In genomic region chr12:56534311-56534650, GRCm38 (mm10) we compare ENCODE assay signal across 12 mouse cellular contexts. TPM values are rescaled to one million over a fixed set of nuclear protein-coding genes. Genes with fewer than 3 reads are reported as not detected.
A peak's percentile ranks its signal among the peaks of the same experiment; 100 is the strongest.
DNase-seq lines count a peak whose midpoint lies in the region; ATAC-seq and TF ChIP-seq lines count a peak whose summit lies in the region.
"Had no signal": no experiment of that assay in that cellular context is flagged by ENCODE, and none has a peak within 500 bp of the region (broad histone marks: within the 10 kb centered on the region; RNA-seq: fewer than 3 reads in every experiment).

No protein-coding gene starts in this region.

- H3K4me3 ChIP-seq in heart, embryonic 13.5 days: peak overlapping the region; percentile 44
- H3K4me3 ChIP-seq in heart, adult 2 months: no peak overlapping the region
- peak overlapping the region; percentile 52 for H3K4me3 ChIP-seq in embryonic facial prominence, embryonic 10.5 days
- H3K4me3 ChIP-seq in hindbrain, embryonic 13.5 days: peak overlapping the region; percentile 14; the same call in 1 of the 2 replicates
- peak overlapping the region; percentile 47 for H3K4me3 ChIP-seq in midbrain, embryonic 10.5 days

- 1% methylated on average over 24 of the region's 24 CpGs for WGBS in heart, embryonic 13.5 days
- WGBS in heart, adult 2 months: under 1% methylated on average over 24 of the region's 24 CpGs
- WGBS in embryonic facial prominence, embryonic 10.5 days: under 1% methylated on average over 24 of the region's 24 CpGs
- WGBS in hindbrain, embryonic 13.5 days: 0% methylated on average over 24 of the region's 24 CpGs
- under 1% methylated on average over 24 of the region's 24 CpGs for WGBS in midbrain, embryonic 10.5 days

- H3K9me3 ChIP-seq in heart, embryonic 13.5 days: no peaks in the 10 kb centered on the region
- H3K9me3 ChIP-seq in embryonic facial prominence, embryonic 10.5 days: no peaks in the 10 kb centered on the region
- H3K9me3 ChIP-seq in hindbrain, embryonic 13.5 days: no peaks in the 10 kb centered on the region
- no peaks in the 10 kb centered on the region for H3K9me3 ChIP-seq in midbrain, embryonic 10.5 days (replicated peaks)

- ATAC-seq in heart, embryonic 13.5 days (ENCODE audit: extremely low read depth, insufficient number of reproducible peaks, low FRiP score, low TSS enrichment): no peak
- ATAC-seq in hindbrain, embryonic 13.5 days (ENCODE audit: low FRiP score): no peak
- ATAC-seq: activated CD4-positive, CD25-positive, alpha-beta regulatory T cell, adult 4 months had no signal

- peak overlapping the region; percentile 69 for H3K4me2 ChIP-seq in heart, embryonic 13.5 days
- H3K4me2 ChIP-seq in hindbrain, embryonic 13.5 days: no peak overlapping the region; the same call in 1 of the 2 replicates

- no peaks in the 10 kb centered on the region for H3K36me3 ChIP-seq in heart, embryonic 13.5 days
- H3K36me3 ChIP-seq in heart, adult 2 months (ENCODE audit: control insufficient read depth, insufficient read depth, low read length): no peaks in the 10 kb centered on the region
- H3K36me3 ChIP-seq in embryonic facial prominence, embryonic 10.5 days (replicated peaks): no peaks in the 10 kb centered on the region
- H3K36me3 ChIP-seq in hindbrain, embryonic 13.5 days: no peaks in the 10 kb centered on the region
- H3K36me3 ChIP-seq in midbrain, embryonic 10.5 days: no peaks in the 10 kb centered on the region

- no peak overlapping the region for H3K27ac ChIP-seq in heart, embryonic 13.5 days (replicated peaks)
- no peak overlapping the region for H3K27ac ChIP-seq in heart, adult 2 months
- H3K27ac ChIP-seq in embryonic facial prominence, embryonic 10.5 days (replicated peaks): peak overlapping the region; percentile 76
- H3K27ac ChIP-seq in hindbrain, embryonic 13.5 days: no peak overlapping the region
- peak overlapping the region; percentile 82 for H3K27ac ChIP-seq in midbrain, embryonic 10.5 days (replicated peaks)
- H3K27ac ChIP-seq: macrophage had no signal

- TF ChIP-seq EP300 in heart, adult 2 months (IDR thresholded peaks at IDR 0.05; ENCODE audit: insufficient read depth, low read depth, low read length): no peak

- intact Hi-C loops in heart, adult 2 months (cut with DNase I): no loop called here

- DNase-seq in heart, adult 2 months: no peak
- DNase-seq in embryonic facial prominence, embryonic 10.5 days (ENCODE audit: low spot score): peak; percentile 63
- peak; percentile 64 for DNase-seq in midbrain, embryonic 10.5 days (ENCODE audit: low spot score)
- no peak for DNase-seq in adrenal gland, postnatal 36 days
- DNase-seq in left cerebral cortex, adult 8-10 months (ENCODE audit: low spot score in 2 of 2): no peak
- DNase-seq in layer of hippocampus, adult 9-11 months: no peak
- DNase-seq: cerebellum, postnatal 25 days; right cerebral cortex, postnatal 25 days had no signal

- no peak overlapping the region; the same call in 1 of the 2 replicates for H3K9ac ChIP-seq in heart, embryonic 13.5 days
- no peak overlapping the region for H3K9ac ChIP-seq in heart, adult 2 months (ENCODE audit: low read depth, low read length)
- no peak overlapping the region for H3K9ac ChIP-seq in hindbrain, embryonic 13.5 days

- peaks cover 29% of the 10 kb centered on the region for H3K4me1 ChIP-seq in heart, embryonic 13.5 days
- H3K4me1 ChIP-seq in heart, adult 2 months (ENCODE audit: control insufficient read depth, insufficient read depth, low read length): no peaks in the 10 kb centered on the region
- H3K4me1 ChIP-seq in embryonic facial prominence, embryonic 10.5 days: peaks cover 26% of the 10 kb centered on the region
- H3K4me1 ChIP-seq in hindbrain, embryonic 13.5 days (replicated peaks): peaks cover 24% of the 10 kb centered on the region
- peaks cover 31% of the 10 kb centered on the region for H3K4me1 ChIP-seq in midbrain, embryonic 10.5 days

- TF ChIP-seq POLR2A in heart, adult 2 months (IDR thresholded peaks at IDR 0.05; ENCODE audit: insufficient read depth, low read depth, low read length): no peak

- TF ChIP-seq CTCF in heart, adult 2 months (IDR thresholded peaks at IDR 0.05): no peak

- no peaks in the 10 kb centered on the region for H3K79me2 ChIP-seq in heart, adult 2 months (replicated peaks; ENCODE audit: control insufficient read depth, insufficient read depth, low read length)

- H3K27me3 ChIP-seq in heart, embryonic 13.5 days (replicated peaks): peaks cover 97% of the 10 kb centered on the region
- H3K27me3 ChIP-seq in heart, adult 2 months (ENCODE audit: control insufficient read depth, insufficient read depth, low read length): peaks cover 44% of the 10 kb centered on the region
- peaks cover 100% of the 10 kb centered on the region for H3K27me3 ChIP-seq in embryonic facial prominence, embryonic 10.5 days (replicated peaks; ENCODE audit: low read depth, poor library complexity, severe bottlenecking)
- H3K27me3 ChIP-seq in hindbrain, embryonic 13.5 days: peaks cover 97% of the 10 kb centered on the region
- H3K27me3 ChIP-seq in midbrain, embryonic 10.5 days (ENCODE audit: low read depth, poor library complexity, severe bottlenecking): peaks cover 100% of the 10 kb centered on the region

RNA-seq across cellular contexts. Expression of gene Nkx2-1, which starts 2.4 kb away (rescaled TPM):
- polyA plus RNA-seq in heart, embryonic 13.5 days (2015; fragmentation: Nextera tagmentation; extraction: Ambion mirVana): 1.6 and 2.8 TPM in 2 replicates
- not detected for total RNA-seq in heart, adult 2 months (2021)
- 0.68 TPM in 1 of 2 replicates, not detected in the other for polyA plus RNA-seq in heart, adult 2 months (2012; rRNA removed)
- 4.4 and 9.0 TPM in 2 replicates for polyA plus RNA-seq in embryonic facial prominence, embryonic 10.5 days (2016; fragmentation: Nextera tagmentation; extraction: Ambion mirVana)
- 0.31 TPM in 1 of 2 replicates, not detected in the other for polyA plus RNA-seq in hindbrain, embryonic 13.5 days (2015; fragmentation: Nextera tagmentation; extraction: Ambion mirVana)
- polyA plus RNA-seq in midbrain, embryonic 10.5 days (2016; fragmentation: Nextera tagmentation; extraction: Ambion mirVana): 9.1 and 9.4 TPM in 2 replicates
- not detected for total RNA-seq in adrenal gland, postnatal 36 days (2021)
- 1 to 10 TPM in 3 of 4 experiments, under 1 TPM in 1; 0.89 to 2.3 (median 1.5) TPM for total RNA-seq in left cerebral cortex, adult 8-10 months (2022)
- polyA plus RNA-seq: activated CD4-positive, CD25-positive, alpha-beta regulatory T cell, adult 4 months; macrophage had no signal

Comparison
In these comparisons a context has a peak if more than half of its experiments do, and no peak if none do; other contexts are left out.
1. H3K27ac ChIP-seq: peak in embryonic facial prominence, embryonic 10.5 days (single experiment) and midbrain, embryonic 10.5 days (single experiment); none in heart, embryonic 13.5 days (single experiment), heart, adult 2 months (single experiment) and hindbrain, embryonic 13.5 days (single experiment).
2. DNase-seq: peak in embryonic facial prominence, embryonic 10.5 days (single experiment) and midbrain, embryonic 10.5 days (single experiment); none in heart, adult 2 months (0 of 2), adrenal gland, postnatal 36 days (0 of 2), left cerebral cortex, adult 8-10 months (0 of 2) and layer of hippocampus, adult 9-11 months (single experiment).